Mouse (Mus musculus) kidney, adult 2 months (tissue): Measurements from ENCODE around the gene Slc25a26.

Experiments used
- CTCF ChIP-seq: fragments of 200-500 bp; conservative IDR thresholded peaks from 2 replicates; pipeline ENCODE4 v1.5.1; 2011; ENCODE audit warnings: low read depth, mild to moderate bottlenecking, control low read depth, low read length, moderate library complexity, mixed read lengths; ENCODE audit not compliant: insufficient read depth, insufficient read length
- POLR2A ChIP-seq: fragments of 200-500 bp; IDR thresholded peaks from one replicate; pipeline ENCODE4 v1.6.1; 2011; ENCODE audit warnings: low read depth, low read length, control low read depth

DNA sequence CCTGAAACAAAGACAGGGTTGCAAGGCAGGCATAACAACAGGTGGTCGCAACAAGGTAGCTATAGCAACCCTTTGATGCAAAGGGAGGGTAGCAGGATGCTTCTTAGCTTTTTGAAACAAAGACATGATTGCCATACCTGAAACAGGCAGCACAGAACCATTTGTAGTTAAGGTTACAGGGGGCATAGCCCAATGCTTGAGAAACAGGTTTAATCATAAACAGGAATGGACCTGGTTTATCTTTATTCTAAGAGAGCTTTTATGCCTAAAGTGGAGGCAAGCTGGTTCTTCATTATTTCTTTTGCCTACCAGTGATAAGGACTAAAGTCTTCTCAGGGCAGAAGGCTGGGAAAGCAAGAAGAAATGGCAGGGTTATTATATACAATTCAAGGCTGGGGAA, 149.5 kb downstream of the Slc25a26 start:
- TF ChIP-seq POLR2A (no peak), CTCF (no peak)
